Mouse (Mus musculus) right cerebral cortex, postnatal 4 days (tissue): Measurements from ENCODE around the gene Ncapd3.
A peak's percentile ranks its signal among the peaks of the same experiment; 100 is the strongest.

Experiments used
- DNase-seq: peaks from one replicate; pipeline ENCODE4 v3.0.0-alpha.2; 2022

Gene Ncapd3

DNA sequence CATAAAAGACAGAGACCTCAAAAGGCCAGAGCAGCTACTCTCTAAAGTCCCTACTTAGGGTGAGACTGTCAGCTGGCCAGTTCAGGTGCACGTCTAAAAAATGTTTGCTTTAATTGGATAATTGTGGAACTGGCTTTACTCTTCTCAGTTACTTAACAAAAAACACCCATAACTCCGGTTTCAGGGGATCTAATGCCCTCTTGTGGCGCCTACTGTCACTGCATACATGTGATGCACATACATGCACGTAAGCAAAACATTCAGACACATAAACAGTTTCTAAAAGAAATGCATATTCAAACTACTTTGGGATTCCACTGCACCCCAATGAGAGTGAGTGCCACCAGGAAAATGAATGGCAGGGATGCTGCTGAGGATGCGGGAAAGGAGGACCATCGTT is 96.6 kb downstream of the Ncapd3 start:
- DNase-seq = peak; percentile 34

DNA sequence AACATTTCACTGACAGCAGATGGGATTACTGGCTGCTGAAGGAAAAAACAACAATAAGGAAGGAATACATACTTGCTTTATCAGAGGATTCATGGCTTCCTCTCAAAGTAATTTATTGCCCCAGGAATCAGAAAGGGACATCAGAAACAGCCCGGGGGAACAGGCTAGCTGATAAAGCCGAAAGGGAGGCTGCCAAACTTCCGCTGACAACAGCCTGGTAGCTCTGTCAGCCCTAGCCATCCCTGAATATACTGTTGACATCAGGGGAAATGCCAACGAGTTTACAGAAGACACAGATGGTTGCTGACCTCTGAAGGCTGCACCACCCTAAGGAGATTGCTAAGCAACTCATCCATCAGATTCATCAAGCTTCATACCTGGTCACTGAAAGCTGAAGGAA is 98.7 kb downstream of the Ncapd3 start:
- DNase-seq = no peak

DNA sequence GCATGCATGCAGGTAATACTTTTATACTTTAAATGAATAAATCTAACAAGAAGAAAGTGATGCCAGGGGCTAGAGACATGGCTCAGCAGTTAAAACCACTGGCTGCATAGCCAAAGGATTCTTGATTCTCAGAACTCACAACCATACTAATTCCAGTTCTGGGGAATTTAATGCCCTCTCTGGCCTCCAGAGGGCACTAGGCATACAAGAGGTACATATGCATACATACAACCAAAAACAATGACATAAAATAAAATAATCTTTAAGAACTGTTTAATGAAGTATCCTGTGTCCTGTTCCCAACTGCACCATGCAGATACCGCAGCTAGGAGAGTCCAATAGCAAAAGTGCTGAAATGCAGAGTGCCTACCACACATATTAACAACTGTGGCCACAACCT is 104.4 kb downstream of the Ncapd3 start:
- peak; percentile 34 for DNase-seq

DNA sequence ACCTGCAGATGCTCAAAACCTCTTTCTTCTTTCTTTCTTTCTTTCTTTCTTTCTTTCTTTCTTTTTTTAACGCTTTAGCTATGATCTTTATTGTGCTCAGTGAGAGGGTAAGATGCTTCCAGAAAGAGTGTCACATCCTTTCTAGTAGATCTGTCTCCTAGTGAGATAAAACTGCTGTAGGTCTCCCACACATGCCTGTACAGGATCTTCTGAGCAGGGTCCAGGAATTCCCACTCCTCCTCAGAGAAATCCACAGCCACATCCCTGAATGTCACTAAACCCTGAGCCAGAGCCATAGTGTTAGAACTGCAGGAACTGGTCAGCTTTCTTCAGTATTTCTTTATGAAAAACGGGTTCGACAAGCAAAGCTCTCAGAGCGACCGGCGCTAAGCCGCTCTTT is 105.4 kb downstream of the Ncapd3 start:
- DNase-seq = no peak

DNA sequence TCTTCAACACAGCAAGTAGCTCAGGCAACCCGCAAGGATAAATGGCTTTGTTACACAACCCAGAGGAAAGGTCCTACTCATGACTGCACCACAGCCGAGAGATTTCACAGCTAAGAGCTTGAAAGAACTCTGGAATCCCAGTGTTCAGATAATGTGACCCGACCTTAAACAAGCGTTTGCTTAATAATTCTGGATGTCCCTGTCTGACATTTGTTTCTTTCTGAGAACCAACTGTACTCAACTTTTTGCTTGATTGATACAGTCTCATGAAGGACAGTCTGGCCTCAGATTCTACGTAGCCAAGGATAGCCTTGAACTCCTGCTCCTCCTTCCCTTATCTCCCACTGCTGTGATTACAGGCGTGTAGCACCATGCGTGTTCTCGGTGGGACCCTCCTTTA is 106.7 kb downstream of the Ncapd3 start:
- DNase-seq = no peak

DNA sequence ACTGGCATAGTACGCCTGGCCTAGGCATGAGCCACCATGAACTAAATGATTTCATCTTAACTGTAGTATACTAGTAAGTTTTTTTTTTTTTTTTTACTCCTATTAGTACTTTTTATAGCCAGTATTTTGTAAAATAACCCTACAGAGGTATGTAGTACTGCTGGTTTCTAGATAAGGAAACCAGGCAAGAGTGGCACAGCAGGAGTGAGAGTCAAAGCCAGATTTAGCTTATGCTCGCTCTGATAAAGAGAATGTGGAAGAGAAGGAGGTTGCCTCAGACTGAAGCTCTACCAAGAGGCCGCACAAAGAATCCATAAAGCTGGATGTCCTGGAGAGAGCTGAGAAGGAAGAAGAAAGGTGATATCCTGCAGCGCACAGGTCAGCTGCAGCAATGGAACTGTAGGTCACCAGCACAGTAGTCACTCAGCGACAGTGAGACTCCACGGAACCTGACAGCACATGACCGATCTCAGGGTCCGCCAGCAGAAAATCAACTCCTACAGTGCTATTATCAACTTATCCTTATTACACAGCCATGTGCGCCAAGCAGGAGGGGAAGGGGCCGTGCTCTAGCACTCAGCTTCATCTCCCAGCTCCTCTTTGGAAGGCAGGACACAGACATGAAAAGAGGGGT is 110.6 kb downstream of the Ncapd3 start:
- DNase-seq = no peak

DNA sequence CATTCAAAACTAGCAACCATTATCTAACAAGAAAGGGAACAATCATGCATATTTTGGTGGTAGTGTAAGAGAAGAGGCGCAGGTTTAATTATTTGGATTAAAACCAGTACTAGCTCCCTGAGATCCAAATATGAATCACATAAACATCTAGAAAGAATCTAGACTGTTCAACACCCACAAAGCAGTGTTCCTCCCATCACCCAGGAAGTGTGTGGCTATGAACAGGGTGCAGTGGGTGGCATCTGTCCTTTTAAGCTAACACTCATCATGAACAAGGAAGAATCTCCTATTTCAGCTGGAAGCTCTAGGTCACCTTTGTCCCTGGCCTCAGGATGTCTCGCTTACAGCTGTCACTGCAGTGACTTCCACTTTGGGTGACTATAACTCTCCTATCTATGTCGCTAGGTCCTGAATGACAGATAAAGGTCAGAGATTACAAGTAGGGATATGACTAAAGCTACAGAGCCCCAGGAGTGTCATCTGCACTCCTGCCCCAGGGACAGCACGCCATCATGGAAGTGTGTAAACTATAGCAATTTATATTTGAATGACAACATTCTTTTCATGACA is 114.4 kb downstream of the Ncapd3 start:
- no peak for DNase-seq
